Mouse (Mus musculus) spleen, adult 18-20 months (tissue): ENCODE measurements around the gene Adam30.

Experiments used
- DNase-seq, 2 experiments: peaks; one replicate each; pipeline ENCODE4 v3.0.0; 2022; ENCODE audit warnings: mixed read lengths in 2 of 2

Gene Adam30

DNA sequence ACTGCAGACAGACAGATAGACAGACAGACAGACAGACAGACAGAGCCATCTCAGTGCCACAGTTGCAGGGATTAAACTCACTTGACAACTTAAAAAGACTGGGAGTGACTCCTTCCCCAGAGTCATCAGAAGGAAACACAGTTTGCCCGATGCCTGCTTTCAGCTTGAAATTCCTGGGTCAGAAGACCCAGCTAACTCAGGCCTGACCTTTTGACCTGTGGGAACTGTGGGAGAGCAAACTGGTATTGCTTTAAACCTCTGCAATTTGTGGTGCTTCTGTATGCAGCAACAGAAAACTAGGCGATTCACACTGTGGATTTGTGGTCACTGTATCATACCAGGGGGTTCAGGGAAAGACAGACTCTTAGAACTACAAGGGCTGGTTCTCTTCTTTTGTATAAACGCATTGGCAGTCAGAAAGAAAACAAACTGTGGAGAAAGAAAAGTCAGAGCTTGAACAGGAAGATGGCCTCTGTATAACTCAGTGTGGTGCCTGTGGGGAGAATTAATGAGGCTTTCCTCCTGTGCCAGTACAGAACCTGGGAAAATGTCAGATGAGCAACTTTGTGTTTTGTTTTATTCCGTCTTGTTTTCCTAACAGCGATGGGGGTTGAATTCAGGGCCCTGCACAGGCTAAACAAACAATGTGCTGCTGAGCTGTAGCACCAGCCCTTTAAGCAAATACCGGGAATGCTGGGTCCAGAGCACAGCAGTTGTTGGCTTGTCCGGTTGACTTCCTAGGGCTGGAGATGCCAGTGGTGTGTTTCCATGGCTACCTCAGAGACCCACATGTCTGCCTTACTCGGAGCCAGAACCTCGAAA, 37.5 kb downstream of the Adam30 start:
- no peak for DNase-seq

DNA sequence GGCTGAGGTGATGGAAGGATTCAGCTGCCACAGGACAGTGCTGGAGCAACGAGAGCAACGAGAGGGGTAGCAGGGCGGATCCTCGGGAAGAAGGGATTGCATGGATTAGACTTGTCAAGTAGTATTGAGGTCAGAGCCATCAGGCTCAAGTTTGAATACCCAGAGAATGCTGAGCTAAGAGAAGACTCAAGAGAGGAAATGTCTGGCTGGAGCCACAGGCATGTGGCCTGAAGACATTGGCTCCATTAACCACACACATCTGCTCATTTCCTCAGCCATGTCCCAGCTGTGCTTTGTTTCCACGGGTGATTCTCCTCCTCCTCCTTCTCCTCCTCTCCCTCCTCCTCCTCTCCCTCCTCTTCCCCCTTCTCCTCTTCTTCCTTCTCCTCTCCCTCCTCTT, 39.3 kb downstream of the Adam30 start:
- DNase-seq = no peak

DNA sequence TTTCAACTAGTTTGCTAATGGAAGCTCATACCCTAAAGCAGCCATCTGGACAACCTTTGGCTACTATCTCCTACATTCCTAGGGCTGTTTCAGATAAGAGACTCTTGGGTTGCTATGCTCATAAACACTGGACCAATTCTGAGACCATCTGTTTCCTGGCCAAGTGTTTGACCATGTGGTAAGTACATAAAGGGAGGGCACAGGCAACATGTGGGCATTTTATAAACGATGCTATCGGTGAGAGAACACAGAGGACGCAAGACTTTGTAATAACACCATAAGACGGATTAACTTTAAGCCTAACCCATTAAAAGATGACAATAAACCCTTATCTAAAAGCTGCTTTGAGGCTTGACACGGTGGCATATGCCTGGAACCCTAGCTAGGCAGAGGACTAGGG, 42.9 kb downstream of the Adam30 start:
- no peak for DNase-seq

DNA sequence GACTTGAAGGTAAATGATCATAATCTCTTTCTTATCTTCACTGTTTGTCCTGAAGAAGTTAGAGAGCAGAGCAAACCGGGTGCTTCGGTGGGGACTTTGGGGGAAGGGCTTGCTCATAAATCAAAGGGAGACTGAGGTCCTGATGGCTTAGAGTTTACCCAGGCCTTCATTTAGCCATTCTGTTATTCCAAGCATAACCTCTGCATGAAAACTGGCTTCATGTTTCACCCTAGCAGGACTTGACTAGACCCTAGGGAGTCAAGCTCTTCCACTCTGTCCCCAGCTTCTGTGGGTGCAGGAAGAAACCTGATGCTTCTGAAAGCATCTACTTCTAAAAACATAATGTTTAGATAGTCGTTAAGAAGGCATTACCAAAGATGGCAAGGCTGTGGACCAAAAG, 46.5 kb downstream of the Adam30 start:
- no peak for DNase-seq

DNA sequence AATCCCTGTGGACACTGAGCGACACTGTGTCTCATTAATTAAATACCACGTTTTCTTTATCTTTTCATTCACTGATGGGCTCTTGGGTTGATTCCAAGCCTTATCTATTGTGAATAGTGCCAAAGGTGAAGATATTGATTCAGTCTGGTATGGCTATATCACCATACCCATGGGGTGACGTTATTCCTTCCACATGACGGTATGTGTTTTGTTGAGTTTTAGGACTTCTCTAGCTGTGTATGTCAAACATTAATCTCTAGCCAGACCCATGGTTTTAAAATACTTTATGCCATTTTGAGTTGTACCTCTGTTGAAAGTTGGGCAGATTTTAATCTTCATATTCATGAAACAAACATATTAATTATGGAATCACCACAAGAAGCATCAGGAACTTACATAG, 48.7 kb downstream of the Adam30 start:
- no peak for DNase-seq

DNA sequence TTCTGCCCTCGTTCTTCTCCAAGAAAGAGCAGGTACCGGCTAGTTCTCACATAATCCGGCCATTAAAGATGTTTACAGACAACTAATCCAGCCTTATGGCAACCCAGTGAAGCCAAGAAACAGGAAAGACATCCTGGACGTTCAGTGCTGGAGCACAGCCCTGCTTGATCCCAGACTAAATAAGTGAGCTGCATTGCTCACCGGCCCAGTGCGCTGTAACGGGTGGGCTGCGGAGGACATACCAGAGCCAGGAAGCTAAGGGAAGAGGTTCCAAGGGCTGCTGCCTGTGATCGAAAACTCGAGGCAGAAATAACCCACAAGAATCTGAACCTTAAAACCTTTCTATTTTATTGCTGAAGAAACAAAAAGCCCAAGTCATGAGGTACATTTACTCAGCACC, 50.4 kb downstream of the Adam30 start:
- DNase-seq = no peak

DNA sequence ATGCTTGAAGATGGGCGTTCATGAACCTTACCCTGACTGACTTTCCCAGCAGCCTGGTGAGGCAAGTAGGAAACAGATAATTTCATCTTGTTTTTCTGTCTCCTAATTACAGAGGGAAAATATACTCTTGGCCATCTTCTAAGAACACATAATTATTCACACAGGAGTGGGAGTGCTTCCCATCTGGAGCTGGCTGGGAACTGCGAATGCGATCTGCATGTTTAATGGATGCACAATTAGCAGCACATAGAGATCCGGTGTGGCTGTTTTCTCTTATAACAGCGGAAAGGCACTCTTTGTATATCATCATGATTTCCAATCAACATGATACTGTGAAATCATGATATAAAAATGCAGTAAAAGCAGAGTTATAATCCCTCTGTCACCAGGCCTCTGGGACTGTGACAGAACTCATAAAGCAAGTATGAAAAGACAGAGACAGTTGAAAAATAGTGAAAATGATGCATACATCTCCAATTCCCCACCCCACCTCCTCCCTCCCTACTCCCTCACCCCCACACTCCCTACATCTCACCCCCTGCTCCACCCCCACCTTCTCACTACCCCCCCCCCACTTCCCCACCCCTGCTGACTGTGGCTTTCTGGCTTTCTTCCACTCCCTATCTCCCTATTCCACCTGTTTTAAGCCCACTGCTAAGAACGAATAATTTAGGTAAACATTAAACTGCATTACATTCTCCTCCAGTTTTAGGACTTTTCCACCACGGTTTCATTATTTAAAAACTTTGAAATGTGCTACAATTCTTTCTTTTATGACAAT, 51.1 kb downstream of the Adam30 start:
- no peak for DNase-seq
